Mouse (Mus musculus): ENCODE results near the gene Hba-a2. TPM values are rescaled to one million over a fixed set of nuclear protein-coding genes. Genes with fewer than 3 reads are reported as not detected.

Hba-a2 gene
- polyA plus RNA-seq, 1 experiment from 2014 or later = 4,243 TPM

DNA sequence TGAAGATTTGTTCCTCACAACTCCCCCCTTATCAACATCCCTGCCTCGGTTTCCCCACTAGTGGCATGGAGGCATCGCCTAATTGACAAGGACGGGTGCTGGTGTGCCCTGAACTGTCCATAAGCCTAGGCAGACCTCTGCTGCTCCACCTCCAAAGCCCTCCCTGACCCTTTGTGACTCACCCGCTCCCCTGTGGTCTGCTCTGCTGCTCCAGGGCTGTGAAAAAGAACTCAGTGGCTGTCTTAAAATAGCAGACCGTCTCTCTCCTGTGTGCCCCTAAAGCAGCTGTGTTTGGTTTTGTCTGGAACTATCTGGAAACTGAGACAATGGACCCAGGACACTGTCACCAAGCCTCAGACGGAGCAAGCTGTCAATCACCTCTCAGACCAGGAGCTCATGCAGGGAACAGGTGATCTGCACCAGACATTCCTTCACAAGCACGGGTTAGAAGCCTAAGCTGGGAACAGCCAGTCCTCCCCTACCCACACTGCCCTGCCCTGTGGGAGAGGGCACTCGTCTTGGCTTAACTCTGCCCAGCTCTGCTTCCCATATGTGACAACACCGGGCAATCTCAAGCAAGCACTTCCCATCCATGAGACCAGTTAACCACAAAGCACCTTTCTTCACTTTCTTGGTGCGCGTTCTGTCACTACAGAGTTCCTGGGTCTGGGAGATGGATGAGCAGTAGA, 24.4 kb downstream of the Hba-a2 start:
- no peak overlapping the region for H3K9ac ChIP-seq (ENCODE audit: low read length)
- ATAC-seq (ENCODE audit: insufficient number of reproducible peaks, low FRiP score, low TSS enrichment, low read depth) (no peak), DNase-seq (ENCODE audit: low spot score) (no peak)
- no peaks in the 10 kb centered on the region for H3K9me3 ChIP-seq (ENCODE audit: control insufficient read depth, low read length)
- no peak overlapping the region for H3K4me3 ChIP-seq (ENCODE audit: low read depth, low read length)
- no peak overlapping the region for H3K4me2 ChIP-seq (ENCODE audit: low read depth, severe bottlenecking)
- WGBS = 74% methylated on average over 11 of the region's 11 CpGs
- H3K36me3 ChIP-seq (ENCODE audit: control insufficient read depth, insufficient read depth, low read length) = no peaks in the 10 kb centered on the region
- H3K4me1 ChIP-seq (ENCODE audit: control insufficient read depth, insufficient read depth, low read length) = no peaks in the 10 kb centered on the region
- no peaks in the 10 kb centered on the region for H3K27me3 ChIP-seq (ENCODE audit: control insufficient read depth, insufficient read depth, low read length)
- H3K27ac ChIP-seq (replicated peaks; ENCODE audit: low read depth, low read length) = no peak overlapping the region

DNA sequence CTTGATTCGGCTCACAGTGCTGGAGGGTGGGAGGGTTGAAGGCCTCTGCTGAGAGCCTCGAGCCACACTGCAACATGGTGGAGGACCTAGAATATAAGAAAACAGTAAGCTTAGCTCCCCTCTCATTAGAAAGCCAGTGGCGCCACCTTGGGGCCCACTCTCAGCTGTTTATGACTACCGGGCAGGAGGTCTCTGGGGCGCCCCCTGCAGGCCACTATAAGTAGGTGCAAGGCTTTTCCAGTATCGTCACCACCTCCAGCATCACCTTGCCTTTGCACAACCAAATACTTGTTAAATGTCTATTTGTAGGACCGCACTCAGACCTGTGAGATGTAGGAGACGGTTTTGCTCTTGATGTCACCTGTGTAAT, 24.9 kb downstream of the Hba-a2 start:
- no peaks in the 10 kb centered on the region for H3K36me3 ChIP-seq (ENCODE audit: control insufficient read depth, insufficient read depth, low read length)
- no peak overlapping the region for H3K4me2 ChIP-seq (ENCODE audit: low read depth, severe bottlenecking)
- ATAC-seq (ENCODE audit: insufficient number of reproducible peaks, low FRiP score, low TSS enrichment, low read depth) (no peak), DNase-seq (ENCODE audit: low spot score) (peak; percentile 64)
- no peaks in the 10 kb centered on the region for H3K4me1 ChIP-seq (ENCODE audit: control insufficient read depth, insufficient read depth, low read length)
- H3K9me3 ChIP-seq (ENCODE audit: control insufficient read depth, low read length) = no peaks in the 10 kb centered on the region
- H3K9ac ChIP-seq (ENCODE audit: low read length) = no peak overlapping the region
- no peaks in the 10 kb centered on the region for H3K27me3 ChIP-seq (ENCODE audit: control insufficient read depth, insufficient read depth, low read length)
- H3K27ac ChIP-seq (replicated peaks; ENCODE audit: low read depth, low read length) = no peak overlapping the region
- 37% methylated on average over 8 of the region's 8 CpGs for WGBS
- H3K4me3 ChIP-seq (ENCODE audit: low read depth, low read length) = no peak overlapping the region

DNA sequence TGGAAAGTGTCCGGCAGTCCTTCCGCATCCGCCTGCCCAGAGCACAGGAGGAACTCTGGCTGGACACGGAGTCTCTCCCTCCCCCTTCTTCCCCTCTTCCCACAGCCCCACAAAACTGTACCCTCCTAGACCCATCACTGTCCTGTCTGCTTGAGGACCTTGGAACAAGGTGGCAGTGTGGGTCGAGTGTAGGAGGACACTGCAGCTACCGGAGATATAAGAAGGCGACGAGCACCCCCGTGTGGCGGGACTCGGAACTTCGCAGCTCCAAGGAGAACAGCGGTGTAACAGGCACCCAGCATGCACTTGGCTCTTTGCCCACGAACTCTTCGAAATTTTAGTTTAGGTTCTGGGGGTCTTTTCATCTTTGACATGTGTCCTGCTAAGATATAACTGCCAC, 28.3 kb downstream of the Hba-a2 start:
- Histone ChIP-seq H3K27ac (replicated peaks; ENCODE audit: low read depth, low read length) (no peak overlapping the region), H3K36me3 (ENCODE audit: control insufficient read depth, insufficient read depth, low read length) (no peaks in the 10 kb centered on the region), H3K9ac (ENCODE audit: low read length) (no peak overlapping the region), H3K27me3 (ENCODE audit: control insufficient read depth, insufficient read depth, low read length) (no peaks in the 10 kb centered on the region), H3K4me3 (ENCODE audit: low read depth, low read length) (no peak overlapping the region), H3K4me2 (ENCODE audit: low read depth, severe bottlenecking) (peak overlapping the region; percentile 15; the same call in 1 of the 2 replicates), H3K4me1 (ENCODE audit: control insufficient read depth, insufficient read depth, low read length) (no peaks in the 10 kb centered on the region), H3K9me3 (ENCODE audit: control insufficient read depth, low read length) (no peaks in the 10 kb centered on the region)
- WGBS = 13% methylated on average over 15 of the region's 15 CpGs
- ATAC-seq (ENCODE audit: insufficient number of reproducible peaks, low FRiP score, low TSS enrichment, low read depth) (peak; percentile 86; the same call in 1 of the 2 replicates), DNase-seq (ENCODE audit: low spot score) (peak; percentile 97)

DNA sequence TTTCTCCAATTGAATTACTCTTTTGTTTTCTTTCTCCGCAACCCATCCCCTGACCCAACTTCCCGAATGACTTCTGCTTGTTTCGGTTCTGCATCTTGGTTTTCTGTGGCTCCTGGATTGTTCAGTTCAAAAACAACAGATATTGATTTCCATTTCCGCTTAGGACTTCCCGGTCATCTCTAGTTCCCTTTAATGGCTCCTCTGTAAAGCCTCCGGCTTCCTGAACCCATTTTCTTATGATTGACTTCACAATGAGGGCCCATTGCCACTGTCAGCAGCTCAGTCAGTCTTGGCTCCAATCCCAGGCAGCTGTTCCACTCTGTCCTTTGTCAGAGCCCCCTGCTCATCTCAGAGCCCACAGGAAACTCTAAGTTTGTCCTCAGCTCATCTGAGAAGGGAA, 34.8 kb downstream of the Hba-a2 start:
- Histone ChIP-seq H3K9me3 (ENCODE audit: control insufficient read depth, low read length) (no peaks in the 10 kb centered on the region), H3K9ac (ENCODE audit: low read length) (no peak overlapping the region), H3K4me2 (ENCODE audit: low read depth, severe bottlenecking) (no peak overlapping the region), H3K27me3 (ENCODE audit: control insufficient read depth, insufficient read depth, low read length) (no peaks in the 10 kb centered on the region), H3K36me3 (ENCODE audit: control insufficient read depth, insufficient read depth, low read length) (no peaks in the 10 kb centered on the region), H3K27ac (replicated peaks; ENCODE audit: low read depth, low read length) (no peak overlapping the region), H3K4me3 (ENCODE audit: low read depth, low read length) (no peak overlapping the region), H3K4me1 (ENCODE audit: control insufficient read depth, insufficient read depth, low read length) (no peaks in the 10 kb centered on the region)
- no peak for DNase-seq (ENCODE audit: low spot score)
- 85% methylated on average over 6 of the region's 6 CpGs for WGBS
- ATAC-seq (ENCODE audit: insufficient number of reproducible peaks, low FRiP score, low TSS enrichment, low read depth) = no peak

DNA sequence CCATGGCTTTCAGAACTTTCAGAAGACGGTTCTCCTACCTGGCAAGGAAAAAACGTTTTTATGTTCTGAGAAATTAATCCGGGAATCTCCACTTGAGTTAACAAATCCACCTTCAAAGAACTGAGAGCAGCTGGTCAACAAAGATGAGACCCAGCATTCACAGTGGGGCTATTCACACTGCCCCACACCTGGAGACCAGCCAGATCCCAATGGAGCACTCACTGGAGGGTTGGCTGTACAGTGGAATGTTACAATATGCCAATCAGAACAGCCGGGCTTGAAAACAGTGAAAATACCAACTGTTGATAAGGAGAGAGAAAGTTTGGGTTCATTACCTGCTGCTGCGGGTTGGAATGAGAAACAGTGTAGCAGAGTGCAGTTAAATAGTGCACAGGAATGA, 35.6 kb downstream of the Hba-a2 start:
- ATAC-seq (ENCODE audit: insufficient number of reproducible peaks, low FRiP score, low TSS enrichment, low read depth) (no peak), DNase-seq (ENCODE audit: low spot score) (no peak)
- WGBS = 76% methylated on average over 5 of the region's 5 CpGs
- Histone ChIP-seq H3K4me3 (ENCODE audit: low read depth, low read length) (no peak overlapping the region), H3K4me2 (ENCODE audit: low read depth, severe bottlenecking) (no peak overlapping the region), H3K36me3 (ENCODE audit: control insufficient read depth, insufficient read depth, low read length) (no peaks in the 10 kb centered on the region), H3K27ac (replicated peaks; ENCODE audit: low read depth, low read length) (no peak overlapping the region), H3K27me3 (ENCODE audit: control insufficient read depth, insufficient read depth, low read length) (no peaks in the 10 kb centered on the region), H3K4me1 (ENCODE audit: control insufficient read depth, insufficient read depth, low read length) (no peaks in the 10 kb centered on the region), H3K9ac (ENCODE audit: low read length) (no peak overlapping the region), H3K9me3 (ENCODE audit: control insufficient read depth, low read length) (no peaks in the 10 kb centered on the region)

DNA sequence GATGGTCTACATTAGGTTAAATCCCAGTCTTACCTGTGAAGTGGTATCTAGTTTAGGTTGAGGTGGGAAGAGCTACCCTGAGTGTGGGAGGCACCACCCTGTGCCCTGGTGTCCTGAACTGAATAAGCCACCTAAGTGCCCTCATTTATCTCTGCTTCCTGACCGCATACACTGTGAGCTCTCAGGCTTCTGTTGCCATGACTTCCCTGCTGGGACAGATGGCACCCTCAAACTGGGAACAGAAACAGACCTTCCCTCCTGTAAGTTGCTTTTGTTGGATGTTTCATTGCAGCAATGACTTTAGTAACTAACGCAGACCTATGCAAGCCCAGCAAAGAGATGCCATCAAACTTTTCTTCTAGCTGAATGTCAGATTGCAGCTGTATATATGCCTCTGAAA, 36.9 kb downstream of the Hba-a2 start:
- Histone ChIP-seq H3K36me3 (ENCODE audit: control insufficient read depth, insufficient read depth, low read length) (no peaks in the 10 kb centered on the region), H3K4me3 (ENCODE audit: low read depth, low read length) (no peak overlapping the region), H3K9me3 (ENCODE audit: control insufficient read depth, low read length) (no peaks in the 10 kb centered on the region), H3K4me2 (ENCODE audit: low read depth, severe bottlenecking) (no peak overlapping the region), H3K9ac (ENCODE audit: low read length) (no peak overlapping the region), H3K27me3 (ENCODE audit: control insufficient read depth, insufficient read depth, low read length) (no peaks in the 10 kb centered on the region), H3K27ac (replicated peaks; ENCODE audit: low read depth, low read length) (no peak overlapping the region), H3K4me1 (ENCODE audit: control insufficient read depth, insufficient read depth, low read length) (no peaks in the 10 kb centered on the region)
- ATAC-seq (ENCODE audit: insufficient number of reproducible peaks, low FRiP score, low TSS enrichment, low read depth) = no peak
- no peak for DNase-seq (ENCODE audit: low spot score)
- 77% methylated on average over 2 of the region's 2 CpGs for WGBS

DNA sequence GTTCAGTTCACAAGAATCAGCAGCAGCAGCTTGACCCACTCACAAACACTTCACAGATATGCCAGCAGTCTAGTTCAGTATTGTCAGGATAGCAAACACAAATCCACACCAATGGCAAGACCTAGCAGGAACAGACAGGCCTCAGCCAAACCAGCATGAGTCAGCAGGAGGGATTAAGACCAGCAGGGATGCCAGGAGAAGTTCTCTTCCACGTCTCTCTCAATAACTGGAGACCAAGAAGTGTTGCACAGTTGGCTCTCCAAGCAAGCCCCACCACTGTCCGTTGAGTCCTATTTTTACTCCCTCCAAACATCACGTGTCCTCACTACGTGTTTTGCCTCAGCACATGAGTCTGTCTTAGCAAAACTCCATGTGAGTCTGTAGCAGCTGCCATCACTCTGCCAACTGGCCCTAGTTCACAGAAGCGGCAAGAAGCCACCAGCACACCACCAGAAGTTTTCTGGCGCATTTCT, 40.2 kb downstream of the Hba-a2 start:
- H3K4me3 ChIP-seq (ENCODE audit: low read depth, low read length) = no peak overlapping the region
- no peaks in the 10 kb centered on the region for H3K9me3 ChIP-seq (ENCODE audit: control insufficient read depth, low read length)
- no peaks in the 10 kb centered on the region for H3K27me3 ChIP-seq (ENCODE audit: control insufficient read depth, insufficient read depth, low read length)
- WGBS = 88% methylated on average over 6 of the region's 6 CpGs
- H3K4me1 ChIP-seq (ENCODE audit: control insufficient read depth, insufficient read depth, low read length) = no peaks in the 10 kb centered on the region
- no peak for DNase-seq (ENCODE audit: low spot score)
- no peak for ATAC-seq (ENCODE audit: insufficient number of reproducible peaks, low FRiP score, low TSS enrichment, low read depth)
- no peak overlapping the region for H3K9ac ChIP-seq (ENCODE audit: low read length)
- H3K27ac ChIP-seq (replicated peaks; ENCODE audit: low read depth, low read length) = no peak overlapping the region
- H3K4me2 ChIP-seq (ENCODE audit: low read depth, severe bottlenecking) = no peak overlapping the region
- H3K36me3 ChIP-seq (ENCODE audit: control insufficient read depth, insufficient read depth, low read length) = no peaks in the 10 kb centered on the region

DNA sequence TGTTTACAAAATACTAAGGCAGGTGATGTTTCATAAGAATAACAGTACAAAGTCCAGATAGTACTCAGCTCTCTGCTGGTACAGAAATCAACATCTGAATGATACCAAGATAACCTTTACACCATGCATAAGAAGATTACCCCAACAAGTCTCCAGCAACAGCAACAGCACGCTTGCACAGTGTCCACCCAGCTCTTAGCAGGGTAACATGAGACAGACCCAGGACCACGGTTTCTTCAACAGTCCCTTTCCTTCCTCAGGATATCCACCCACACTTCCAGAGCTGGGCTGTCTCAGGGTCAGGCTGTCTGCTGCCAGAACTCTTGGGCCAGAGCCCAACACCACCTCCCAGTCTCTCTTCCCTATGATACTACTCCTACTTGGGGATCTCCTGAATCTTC, 42.8 kb downstream of the Hba-a2 start:
- no peak overlapping the region for H3K4me3 ChIP-seq (ENCODE audit: low read depth, low read length)
- WGBS = 65% methylated on average over 2 of the region's 2 CpGs
- H3K9me3 ChIP-seq (ENCODE audit: control insufficient read depth, low read length) = no peaks in the 10 kb centered on the region
- DNase-seq (ENCODE audit: low spot score) (no peak), ATAC-seq (ENCODE audit: insufficient number of reproducible peaks, low FRiP score, low TSS enrichment, low read depth) (no peak)
- no peaks in the 10 kb centered on the region for H3K36me3 ChIP-seq (ENCODE audit: control insufficient read depth, insufficient read depth, low read length)
- no peak overlapping the region for H3K9ac ChIP-seq (ENCODE audit: low read length)
- no peak overlapping the region for H3K27ac ChIP-seq (replicated peaks; ENCODE audit: low read depth, low read length)
- H3K4me2 ChIP-seq (ENCODE audit: low read depth, severe bottlenecking) = no peak overlapping the region
- H3K27me3 ChIP-seq (ENCODE audit: control insufficient read depth, insufficient read depth, low read length) = no peaks in the 10 kb centered on the region
- no peaks in the 10 kb centered on the region for H3K4me1 ChIP-seq (ENCODE audit: control insufficient read depth, insufficient read depth, low read length)

Measured in limb, embryonic 11.5 days (tissue).